Mouse (Mus musculus) limb, embryonic 15.5 days (tissue): ENCODE results near the gene Lce3c. TPM values are rescaled to one million over a fixed set of nuclear protein-coding genes. Genes with fewer than 3 reads are reported as not detected.

ENCODE experiments used
- ATAC-seq: fragments of 200-750 bp; cut with Nextera tagmentation; 2 replicates; pipeline ENCODE4 v1.8.0; 2017; ENCODE audit warnings: low read depth, moderate TSS enrichment; ENCODE audit not compliant: insufficient number of reproducible peaks, low FRiP score, low TSS enrichment
- H3K27ac ChIP-seq: fragments of 300-500 bp; sonication (generic); 2 replicates; pipeline ENCODE4 v1.5.1; 2015; ENCODE audit warnings: moderate library complexity, mild to moderate bottlenecking, inconsistent platforms
- H3K27me3 ChIP-seq: fragments of 300-500 bp; sonication (generic); 2 replicates; pipeline ENCODE4 v1.6.1; 2015; ENCODE audit warnings: inconsistent platforms
- H3K36me3 ChIP-seq: fragments of 300-500 bp; sonication (generic); 2 replicates; pipeline ENCODE4 v1.6.1; 2015; ENCODE audit warnings: inconsistent platforms
- H3K4me1 ChIP-seq: fragments of 300-500 bp; sonication (generic); 2 replicates; pipeline ENCODE4 v1.6.1; 2015; ENCODE audit warnings: inconsistent platforms
- H3K4me2 ChIP-seq: fragments of 300-500 bp; sonication (generic); 2 replicates; pipeline ENCODE4 v1.6.1; 2015; ENCODE audit warnings: mild to moderate bottlenecking, inconsistent platforms
- H3K4me3 ChIP-seq: fragments of 300-500 bp; sonication (generic); 2 replicates; pipeline ENCODE4 v1.5.1; 2015; ENCODE audit warnings: mild to moderate bottlenecking, inconsistent platforms
- H3K9ac ChIP-seq: fragments of 300-500 bp; sonication (generic); 2 replicates; pipeline ENCODE4 v1.6.1; 2015; ENCODE audit warnings: inconsistent platforms
- H3K9me3 ChIP-seq: fragments of 300-500 bp; sonication (generic); 2 replicates; pipeline ENCODE4 v1.6.1; 2016; ENCODE audit warnings: inconsistent platforms
- WGBS: fragments of 180-500 bp; shearing (Covaris S2); methylation state at CpG from one replicate; pipeline ENCODE4 v1.1.7; 2015; 5-methylcytosine and 5-hydroxymethylcytosine counted together
- polyA plus RNA-seq: library from polyadenylated mRNA; unstranded; fragments of >200 nt; fragmentation: Nextera tagmentation; extraction: Ambion mirVana; gene quantifications from 2 replicates; pipeline ENCODE4 v1.2.1, GENCODE M21; 2015

Gene Lce3c
- 4.7 and 11.3 TPM in 2 replicates for polyA plus RNA-seq

- no peaks in the 10 kb centered on the region for H3K27me3 ChIP-seq
- WGBS: 59% methylated on average over 1 of the region's 1 CpGs
- no peak for ATAC-seq
Measured at GRCm38 (mm10) chr3:92944186-92944585, at the start of gene Lce3c. Gene Lce3c, plus strand, starts transcription at chr3:92944486.

DNA sequence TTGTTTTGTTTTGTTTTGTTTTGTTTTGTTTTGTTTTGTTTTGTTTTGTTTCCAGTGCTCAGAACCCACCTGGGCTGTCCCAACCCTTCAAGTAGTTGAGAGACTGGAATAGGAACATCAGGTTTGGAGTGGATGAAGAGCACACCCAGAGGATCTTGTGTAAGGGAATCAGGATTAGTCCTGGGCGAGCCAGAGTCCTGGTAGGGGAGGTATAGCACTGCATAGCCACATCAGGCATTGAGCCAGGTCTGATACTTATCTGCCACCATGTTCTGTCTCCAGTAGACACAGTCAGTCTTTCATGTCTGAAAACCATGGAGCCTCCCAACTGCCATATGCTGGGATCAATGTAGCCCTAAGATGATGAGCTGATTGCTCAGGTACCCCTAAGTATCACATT lies 49.8 kb upstream of the Lce3c start:
- no peak overlapping the region for H3K4me2 ChIP-seq
- WGBS: 62% methylated on average over 1 of the region's 1 CpGs
- H3K9me3 ChIP-seq: no peaks in the 10 kb centered on the region
- no peak overlapping the region for H3K27ac ChIP-seq
- no peaks in the 10 kb centered on the region for H3K27me3 ChIP-seq
- no peak overlapping the region for H3K4me3 ChIP-seq
- no peaks in the 10 kb centered on the region for H3K36me3 ChIP-seq
- ATAC-seq: no peak
- no peak overlapping the region for H3K9ac ChIP-seq
- H3K4me1 ChIP-seq: peaks cover 7% of the 10 kb centered on the region; the same call in 1 of the 2 replicates

More at GRCm38 (mm10) chr3:92944186-92944585, at the start of gene Lce3c:
- Histone ChIP-seq H3K9me3 (no peaks in the 10 kb centered on the region), H3K4me1 (no peaks in the 10 kb centered on the region), H3K9ac (no peak within 1 kb of the TSS), H3K4me2 (no peak within 1 kb of the TSS), H3K36me3 (no peaks in the 10 kb centered on the region), H3K4me3 (no peak within 1 kb of the TSS), H3K27ac (no peak within 1 kb of the TSS)

GRCm38 (mm10) chr3:92902992-92903391 lies 41.3 kb upstream of the Lce3c start:
- H3K9ac ChIP-seq: no peak overlapping the region
- no peaks in the 10 kb centered on the region for H3K4me1 ChIP-seq
- no peaks in the 10 kb centered on the region for H3K27me3 ChIP-seq
- no peaks in the 10 kb centered on the region for H3K36me3 ChIP-seq
- ATAC-seq: no peak
- 28% methylated on average over 3 of the region's 3 CpGs for WGBS
- no peak overlapping the region for H3K4me2 ChIP-seq
- no peak overlapping the region for H3K27ac ChIP-seq
- H3K9me3 ChIP-seq: no peaks in the 10 kb centered on the region
- no peak overlapping the region for H3K4me3 ChIP-seq

GRCm38 (mm10) chr3:92903640-92904039 lies 40.6 kb upstream of the Lce3c start:
- Histone ChIP-seq H3K27me3 (no peaks in the 10 kb centered on the region), H3K27ac (no peak overlapping the region), H3K9ac (no peak overlapping the region), H3K4me1 (no peaks in the 10 kb centered on the region), H3K4me2 (no peak overlapping the region), H3K9me3 (no peaks in the 10 kb centered on the region), H3K36me3 (no peaks in the 10 kb centered on the region), H3K4me3 (no peak overlapping the region)
- 21% methylated on average over 4 of the region's 4 CpGs for WGBS
- no peak for ATAC-seq

DNA sequence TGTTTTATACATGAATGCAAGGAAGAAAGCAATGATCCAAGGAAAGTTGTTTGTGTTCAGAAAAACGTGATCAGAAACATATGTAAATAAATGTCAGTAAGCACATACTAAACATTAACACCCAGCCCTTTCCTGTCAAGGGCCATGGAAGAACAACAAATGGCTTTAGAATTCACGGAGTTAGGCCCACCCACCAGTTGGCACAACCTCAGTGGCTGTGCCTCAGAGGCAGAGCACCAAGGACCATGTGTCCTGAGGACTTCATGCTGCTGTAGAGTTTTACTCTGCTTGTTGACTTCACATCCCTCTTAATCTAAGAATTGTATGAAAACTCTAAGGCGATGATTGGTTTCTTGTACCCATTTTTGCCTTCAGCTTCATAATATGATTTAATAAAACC lies 39.1 kb upstream of the Lce3c start:
- no peaks in the 10 kb centered on the region for H3K27me3 ChIP-seq
- H3K4me1 ChIP-seq: no peaks in the 10 kb centered on the region
- no peak overlapping the region for H3K4me2 ChIP-seq
- ATAC-seq: no peak
- H3K9ac ChIP-seq: no peak overlapping the region
- WGBS: 47% methylated on average over 3 of the region's 3 CpGs
- H3K36me3 ChIP-seq: no peaks in the 10 kb centered on the region
- H3K27ac ChIP-seq: no peak overlapping the region
- H3K4me3 ChIP-seq: no peak overlapping the region
- no peaks in the 10 kb centered on the region for H3K9me3 ChIP-seq

GRCm38 (mm10) chr3:92907571-92907970 lies 36.7 kb upstream of the Lce3c start:
- 25% methylated on average over 4 of the region's 4 CpGs for WGBS
- no peak for ATAC-seq
- Histone ChIP-seq H3K27me3 (no peaks in the 10 kb centered on the region), H3K27ac (no peak overlapping the region), H3K36me3 (no peaks in the 10 kb centered on the region), H3K9ac (no peak overlapping the region), H3K9me3 (no peaks in the 10 kb centered on the region), H3K4me1 (no peaks in the 10 kb centered on the region), H3K4me3 (no peak overlapping the region), H3K4me2 (no peak overlapping the region)

GRCm38 (mm10) chr3:92920364-92920763 lies 23.9 kb upstream of the Lce3c start:
- no peak for ATAC-seq
- WGBS: 57% methylated on average over 4 of the region's 4 CpGs
- Histone ChIP-seq H3K4me1 (no peaks in the 10 kb centered on the region), H3K9me3 (no peaks in the 10 kb centered on the region), H3K4me2 (no peak overlapping the region), H3K27me3 (no peaks in the 10 kb centered on the region), H3K9ac (no peak overlapping the region), H3K4me3 (no peak overlapping the region), H3K36me3 (no peaks in the 10 kb centered on the region), H3K27ac (no peak overlapping the region)

DNA sequence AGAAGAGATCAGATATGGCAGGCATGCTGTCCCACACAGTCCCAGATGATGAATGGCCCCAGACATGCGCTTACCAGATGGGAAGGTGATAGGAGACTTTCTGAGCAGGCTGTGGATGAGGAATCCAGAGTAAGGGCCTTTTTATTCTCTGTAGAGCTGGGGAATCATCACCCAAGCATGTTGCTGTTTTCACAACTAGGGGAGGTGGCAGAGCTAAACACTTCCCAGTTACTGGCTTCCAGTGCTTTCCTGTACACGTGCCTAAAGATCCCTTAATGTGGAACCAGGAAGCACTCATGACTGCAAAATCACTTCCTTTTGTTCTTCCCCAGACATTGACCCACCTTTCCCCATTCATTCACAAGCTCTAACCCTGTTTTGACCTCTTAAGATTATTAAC lies 18.2 kb upstream of the Lce3c start, which contains the start of gene Lce3a:
TSS of gene Lce3a (minus strand) at position 101 of the 400 bp plus-strand sequence.
- WGBS: 67% methylated on average over 2 of the region's 2 CpGs
- no peak for ATAC-seq
- no peak within 1 kb of the TSS for H3K4me3 ChIP-seq
- H3K4me1 ChIP-seq: no peaks in the 10 kb centered on the region
- H3K9me3 ChIP-seq: no peaks in the 10 kb centered on the region
- H3K27ac ChIP-seq: no peak within 1 kb of the TSS
- no peak within 1 kb of the TSS for H3K4me2 ChIP-seq
- H3K36me3 ChIP-seq: no peaks in the 10 kb centered on the region
- H3K27me3 ChIP-seq: no peaks in the 10 kb centered on the region
- no peak within 1 kb of the TSS for H3K9ac ChIP-seq

- ATAC-seq: no peak
- no peak within 1 kb of the TSS for H3K4me3 ChIP-seq
- no peak within 1 kb of the TSS for H3K9ac ChIP-seq
- no peak within 1 kb of the TSS for H3K27ac ChIP-seq
- no peaks in the 10 kb centered on the region for H3K9me3 ChIP-seq
- WGBS: 61% methylated on average over 2 of the region's 2 CpGs
- no peak within 1 kb of the TSS for H3K4me2 ChIP-seq
- no peaks in the 10 kb centered on the region for H3K4me1 ChIP-seq
- H3K27me3 ChIP-seq: no peaks in the 10 kb centered on the region
- H3K36me3 ChIP-seq: no peaks in the 10 kb centered on the region
Measured at GRCm38 (mm10) chr3:92932679-92933078, 11.6 kb upstream of the Lce3c start, which contains the start of gene Lce3b. Gene Lce3b, plus strand, starts transcription at chr3:92932979.

GRCm38 (mm10) chr3:92957090-92957489 lies 12.8 kb downstream of the Lce3c start, which contains the start of gene Lce3d:
Gene Lce3d, plus strand, starts transcription at chr3:92957390.
- no peaks in the 10 kb centered on the region for H3K4me1 ChIP-seq
- no peaks in the 10 kb centered on the region for H3K36me3 ChIP-seq
- no peaks in the 10 kb centered on the region for H3K9me3 ChIP-seq
- H3K27me3 ChIP-seq: no peaks in the 10 kb centered on the region
- no peak within 1 kb of the TSS for H3K4me3 ChIP-seq
- H3K27ac ChIP-seq: no peak within 1 kb of the TSS
- no peak for ATAC-seq
- no peak within 1 kb of the TSS for H3K4me2 ChIP-seq
- no peak within 1 kb of the TSS for H3K9ac ChIP-seq
- 90% methylated on average over 1 of the region's 1 CpGs for WGBS

DNA sequence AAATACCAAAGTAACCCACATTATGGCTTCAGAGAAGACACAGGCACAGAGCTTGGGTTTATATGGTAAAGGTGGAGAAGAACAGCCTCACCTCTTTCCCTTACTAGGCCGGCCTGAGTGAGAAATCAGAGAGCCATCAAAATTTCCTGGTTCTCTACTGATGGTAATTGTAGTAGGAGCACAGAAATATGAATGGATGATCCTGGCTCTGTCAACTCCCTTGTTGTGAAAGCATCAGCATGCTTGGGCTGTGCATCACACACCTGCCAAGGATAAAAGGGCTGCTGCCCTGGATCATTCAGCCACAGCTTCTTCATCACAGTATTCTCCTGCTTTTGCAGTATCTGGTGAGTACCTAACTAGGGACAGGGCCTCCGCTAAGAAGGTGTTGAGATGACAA lies 22.5 kb downstream of the Lce3c start, which contains the start of gene Lce3e:
TSS of gene Lce3e (plus strand) at position 301 of the 400 bp plus-strand sequence.
- ATAC-seq: no peak
- H3K4me3 ChIP-seq: no peak within 1 kb of the TSS

GRCm38 (mm10) chr3:92978484-92978883 lies 34.2 kb downstream of the Lce3c start:
- ATAC-seq: no peak
- Histone ChIP-seq H3K9me3 (no peaks in the 10 kb centered on the region), H3K4me3 (no peak overlapping the region), H3K27ac (no peak overlapping the region), H3K27me3 (no peaks in the 10 kb centered on the region), H3K4me2 (no peak overlapping the region), H3K36me3 (no peaks in the 10 kb centered on the region), H3K9ac (no peak overlapping the region), H3K4me1 (no peaks in the 10 kb centered on the region)
- WGBS: 74% methylated on average over 2 of the region's 2 CpGs

More for the DNA sequence above, 22.5 kb downstream of the Lce3c start, which contains the start of gene Lce3e:
- Histone ChIP-seq H3K36me3 (no peaks in the 10 kb centered on the region), H3K4me1 (no peaks in the 10 kb centered on the region), H3K27ac (no peak within 1 kb of the TSS), H3K4me2 (no peak within 1 kb of the TSS), H3K9ac (no peak within 1 kb of the TSS), H3K27me3 (no peaks in the 10 kb centered on the region), H3K9me3 (no peaks in the 10 kb centered on the region)
- WGBS: 91% methylated on average over 2 of the region's 2 CpGs

DNA sequence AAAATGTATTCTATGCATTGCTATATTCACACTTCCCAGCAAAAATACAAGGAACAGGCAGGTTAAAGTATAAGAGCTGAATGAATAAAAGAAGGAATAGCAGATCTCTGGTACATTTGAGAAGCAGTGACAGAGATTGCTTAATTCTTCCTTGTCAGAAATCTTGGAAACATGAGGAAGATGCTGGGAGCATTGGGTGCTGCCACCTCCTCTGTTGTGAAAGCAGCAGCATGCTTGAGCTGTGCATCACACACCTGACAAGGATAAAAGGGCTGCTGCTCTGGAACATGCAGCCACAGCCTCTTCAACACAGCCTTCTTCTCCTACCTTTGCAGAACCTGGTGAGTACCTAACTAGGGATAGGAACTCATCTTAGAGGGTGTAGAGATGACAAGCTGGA lies 47.6 kb downstream of the Lce3c start, which contains the start of gene Lce3f:
TSS of gene Lce3f (plus strand) at position 301 of the 400 bp plus-strand sequence.
- Histone ChIP-seq H3K9me3 (no peaks in the 10 kb centered on the region), H3K4me1 (no peaks in the 10 kb centered on the region), H3K4me3 (no peak within 1 kb of the TSS), H3K27ac (no peak within 1 kb of the TSS), H3K4me2 (no peak within 1 kb of the TSS), H3K27me3 (no peaks in the 10 kb centered on the region), H3K36me3 (no peaks in the 10 kb centered on the region), H3K9ac (no peak within 1 kb of the TSS)
- ATAC-seq: no peak
